Mouse (Mus musculus) intestine, embryonic 16.5 days (tissue): ENCODE data around the gene Kmt2d. TPM values are rescaled to one million over a fixed set of nuclear protein-coding genes. Genes with fewer than 3 reads are reported as not detected.

Experiments used
- ATAC-seq: fragments of 200-750 bp; cut with Nextera tagmentation; 2 replicates; pipeline ENCODE4 v1.8.0; 2017; ENCODE audit warnings: moderate TSS enrichment, moderate library complexity
- H3K27ac ChIP-seq: fragments of 300-500 bp; sonication (generic); 2 replicates; pipeline ENCODE4 v1.5.1; 2014; ENCODE audit warnings: mild to moderate bottlenecking, low read length
- H3K27me3 ChIP-seq: fragments of 300-500 bp; sonication (generic); replicated peaks from 2 replicates; pipeline ENCODE4 v1.6.1; 2014; ENCODE audit warnings: low read length, control low read depth, mixed read lengths; ENCODE audit not compliant: control insufficient read depth, insufficient read depth
- H3K36me3 ChIP-seq: fragments of 300-500 bp; sonication (generic); 2 replicates; pipeline ENCODE4 v1.6.1; 2014; ENCODE audit warnings: low read length, control low read depth; ENCODE audit not compliant: control insufficient read depth, insufficient read depth
- H3K4me1 ChIP-seq: fragments of 300-500 bp; sonication (generic); 2 replicates; pipeline ENCODE4 v1.6.1; 2014; ENCODE audit warnings: low read length, control low read depth, mixed read lengths; ENCODE audit not compliant: control insufficient read depth, insufficient read depth
- H3K4me2 ChIP-seq: fragments of 300-500 bp; sonication (generic); 2 replicates; pipeline ENCODE4 v1.6.1; 2014; ENCODE audit warnings: low read depth, low read length, control low read depth
- H3K4me3 ChIP-seq: fragments of 300-500 bp; sonication (generic); 2 replicates; pipeline ENCODE4 v1.5.1; 2014; ENCODE audit warnings: mild to moderate bottlenecking, low read length
- H3K9ac ChIP-seq: fragments of 300-500 bp; sonication (generic); 2 replicates; pipeline ENCODE4 v1.6.1; 2014; ENCODE audit warnings: low read depth, low read length
- H3K9me3 ChIP-seq: fragments of 300-500 bp; sonication (generic); 2 replicates; pipeline ENCODE4 v1.6.1; 2016; ENCODE audit warnings: low read length, control low read depth; ENCODE audit not compliant: control insufficient read depth
- whole genome bisulfite sequencing: fragments of 180-500 bp; shearing (Covaris S2); extraction: QIAGEN DNeasy Blood & Tissue Kit; methylation state at CpG from one replicate; pipeline ENCODE4 v1.1.7; 2014; 5-methylcytosine and 5-hydroxymethylcytosine counted together
- polyA plus RNA-seq: library from polyadenylated mRNA; unstranded; fragments of >200 nt; fragmentation: Nextera tagmentation; extraction: Ambion mirVana; gene quantifications from 2 replicates; pipeline ENCODE4 v1.2.1, GENCODE M21; 2015

The Kmt2d gene
- polyA plus RNA-seq, 1 experiment from 2014 or later = 7.7 TPM

- H3K27me3 ChIP-seq = peaks cover 27% of the 10 kb centered on the region
- no peak overlapping the region for H3K4me3 ChIP-seq
- no peak for ATAC-seq
- no peak overlapping the region for H3K27ac ChIP-seq
- H3K36me3 ChIP-seq = 0 out of 2 replicates have a peak, but pooled peaks cover 4% of the 10 kb centered on the region
- H3K4me1 ChIP-seq = peaks cover 9% of the 10 kb centered on the region; the same call in 1 of the 2 replicates
- H3K9ac ChIP-seq = no peak overlapping the region
- H3K9me3 ChIP-seq = no peaks in the 10 kb centered on the region
- H3K4me2 ChIP-seq = no peak overlapping the region
- WGBS = 53% methylated on average over 1 of the region's 1 CpGs
Measured at GRCm38 (mm10) chr15:98901530-98901929, 30.5 kb upstream of the Kmt2d start.

- under 1% methylated on average over 41 of the region's 41 CpGs for WGBS
- Histone ChIP-seq H3K27ac (no peak within 1 kb of the TSS), H3K4me3 (peak within 1 kb of the TSS; percentile 30), H3K9ac (no peak within 1 kb of the TSS; the same call in 1 of the 2 replicates), H3K27me3 (peaks cover 58% of the 10 kb centered on the region), H3K4me1 (peaks cover 24% of the 10 kb centered on the region), H3K4me2 (peak within 1 kb of the TSS; percentile 47), H3K36me3 (no peaks in the 10 kb centered on the region), H3K9me3 (no peaks in the 10 kb centered on the region)
- no peak for ATAC-seq
Measured at GRCm38 (mm10) chr15:98897928-98898800, 27.2 kb upstream of the Kmt2d start, which contains the start of gene Dhh. Gene Dhh (minus strand): TSS chr15:98898540.

DNA sequence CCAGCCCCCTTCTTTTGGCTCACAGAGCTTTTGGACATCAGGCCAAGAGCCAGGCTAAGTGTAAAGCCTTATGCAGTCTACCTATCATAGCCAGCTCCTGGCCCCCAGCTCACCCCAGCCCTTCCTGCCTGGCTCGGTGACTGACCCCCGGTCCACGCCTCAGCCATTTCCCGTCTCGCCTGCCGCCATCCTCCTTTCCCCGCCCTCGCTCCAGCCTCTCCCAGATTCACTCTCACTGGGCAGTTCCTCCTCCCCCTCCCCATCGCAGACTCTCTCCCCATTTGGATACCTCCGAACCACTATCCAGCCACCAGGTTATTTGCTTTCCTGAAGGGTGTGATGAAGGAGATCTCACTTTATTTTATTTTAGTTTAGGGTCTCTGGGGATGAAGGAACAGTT, 26.5 kb upstream of the Kmt2d start:
- Histone ChIP-seq H3K27ac (no peak overlapping the region), H3K9me3 (no peaks in the 10 kb centered on the region), H3K4me1 (peaks cover 24% of the 10 kb centered on the region), H3K36me3 (no peaks in the 10 kb centered on the region), H3K4me3 (peak overlapping the region; percentile 30), H3K4me2 (peak overlapping the region; percentile 47), H3K27me3 (peaks cover 60% of the 10 kb centered on the region), H3K9ac (no peak overlapping the region)
- 3% methylated on average over 10 of the region's 10 CpGs for whole genome bisulfite sequencing
- ATAC-seq = no peak

GRCm38 (mm10) chr15:98895635-98896589, 24.9 kb upstream of the Kmt2d start:
- Histone ChIP-seq H3K27me3 (peaks cover 62% of the 10 kb centered on the region), H3K4me1 (peaks cover 24% of the 10 kb centered on the region), H3K4me3 (peak overlapping the region; percentile 35), H3K9ac (peak overlapping the region; percentile 60), H3K9me3 (no peaks in the 10 kb centered on the region), H3K36me3 (no peaks in the 10 kb centered on the region), H3K4me2 (peak overlapping the region; percentile 52), H3K27ac (0 out of 2 replicates have a peak overlapping the region, but pooled peaks have one; percentile 19)
- peak; percentile 15; the same call in 1 of the 2 replicates for ATAC-seq
- 6% methylated on average over 41 of the region's 41 CpGs for WGBS

DNA sequence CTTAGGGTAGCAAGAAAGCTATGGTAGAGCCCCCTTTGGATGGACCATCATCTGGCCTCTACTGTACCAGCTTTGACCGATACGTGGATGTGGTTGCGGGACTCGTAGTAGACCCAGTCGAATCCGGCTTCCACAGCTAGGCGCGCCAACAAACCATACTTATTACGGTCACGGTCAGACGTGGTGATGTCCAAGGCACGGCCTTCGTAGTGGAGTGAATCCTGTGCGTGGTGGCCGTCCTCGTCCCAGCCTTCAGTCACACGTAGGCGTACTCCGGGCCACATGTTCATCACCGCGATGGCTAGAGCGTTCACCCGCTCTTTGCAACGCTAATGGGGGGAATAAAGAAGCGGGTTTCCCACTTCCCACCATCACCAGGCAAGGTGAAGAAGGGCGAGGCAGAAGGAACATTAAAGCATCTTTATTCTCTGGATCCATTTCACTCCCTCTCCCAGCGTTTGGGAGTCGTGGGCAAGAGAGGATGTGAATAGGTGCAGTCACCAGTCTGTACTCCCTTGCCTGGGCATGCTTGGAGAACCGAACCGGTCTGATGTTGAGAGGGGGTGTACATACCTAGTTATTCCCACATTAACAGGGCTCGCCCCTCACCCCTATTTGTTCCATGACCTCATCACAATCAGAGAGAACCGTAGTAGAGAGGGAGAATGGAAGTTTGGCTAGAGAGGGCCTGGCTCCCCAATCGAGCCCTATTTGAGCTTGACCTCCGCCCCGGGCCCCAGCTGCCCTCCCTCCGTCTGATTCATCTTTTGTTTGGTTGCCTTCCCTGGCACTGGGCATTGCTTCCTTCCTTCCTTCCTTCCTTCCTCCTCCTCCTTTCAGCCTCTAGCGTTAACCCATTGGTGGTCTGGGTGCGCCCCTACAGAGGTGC, 24.0 kb upstream of the Kmt2d start:
- H3K4me2 ChIP-seq = peak overlapping the region; percentile 99
- H3K27ac ChIP-seq = 0 out of 2 replicates have a peak overlapping the region, but pooled peaks have one; percentile 19
- peaks cover 24% of the 10 kb centered on the region for H3K4me1 ChIP-seq
- 4% methylated on average over 38 of the region's 38 CpGs for WGBS
- no peaks in the 10 kb centered on the region for H3K36me3 ChIP-seq
- H3K9ac ChIP-seq = peak overlapping the region; percentile 60
- no peaks in the 10 kb centered on the region for H3K9me3 ChIP-seq
- H3K4me3 ChIP-seq = peak overlapping the region; percentile 62
- no peak for ATAC-seq
- H3K27me3 ChIP-seq = peaks cover 62% of the 10 kb centered on the region

- Histone ChIP-seq H3K27me3 (peaks cover 58% of the 10 kb centered on the region), H3K9ac (peak within 1 kb of the TSS; percentile 70), H3K9me3 (no peaks in the 10 kb centered on the region), H3K4me3 (peak within 1 kb of the TSS; percentile 62), H3K27ac (no peak within 1 kb of the TSS), H3K4me1 (peaks cover 24% of the 10 kb centered on the region), H3K4me2 (peak within 1 kb of the TSS; percentile 99), H3K36me3 (no peaks in the 10 kb centered on the region)
- WGBS = under 1% methylated on average over 77 of the region's 77 CpGs
- 0 out of 2 replicates have a peak, but pooled peaks have one; percentile 15 for ATAC-seq
Measured at GRCm38 (mm10) chr15:98893940-98894745, 23.1 kb upstream of the Kmt2d start, which contains the start of gene Rhebl1. Gene Rhebl1 (minus strand): TSS chr15:98894540.

- H3K36me3 ChIP-seq = no peaks in the 10 kb centered on the region
- peaks cover 22% of the 10 kb centered on the region for H3K4me1 ChIP-seq
- no peak overlapping the region for H3K9ac ChIP-seq
- H3K27me3 ChIP-seq = peaks cover 49% of the 10 kb centered on the region
- no peak for ATAC-seq
- 62% methylated on average over 4 of the region's 4 CpGs for WGBS
- H3K27ac ChIP-seq = no peak overlapping the region
- H3K9me3 ChIP-seq = no peaks in the 10 kb centered on the region
- no peak overlapping the region for H3K4me2 ChIP-seq
- H3K4me3 ChIP-seq = no peak overlapping the region
Measured at GRCm38 (mm10) chr15:98893036-98893435, 22.0 kb upstream of the Kmt2d start.
